10 mouse cellular contexts compared by ENCODE assay signal in the genomic region with DNA sequence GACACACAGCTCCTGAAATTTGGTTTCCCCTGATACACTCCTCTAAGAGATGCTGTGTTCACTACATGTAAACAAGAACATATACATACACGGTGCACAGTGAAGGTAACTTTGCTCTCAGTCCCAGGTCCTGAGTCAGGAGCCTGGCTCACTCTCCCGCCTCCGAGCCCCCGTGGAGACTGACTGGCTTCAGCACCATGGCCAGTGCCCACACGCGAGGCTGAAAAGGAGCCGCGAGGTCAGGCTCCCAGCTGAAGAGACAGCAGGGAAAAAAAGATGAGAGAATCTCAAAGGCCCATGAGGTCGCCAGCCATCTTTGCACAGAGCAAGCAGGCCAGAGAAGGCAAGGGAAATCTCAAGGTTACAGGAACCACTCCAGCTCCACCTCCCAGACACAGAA. TPM values are rescaled to one million over a fixed set of nuclear protein-coding genes. Genes with fewer than 3 reads are reported as not detected.
DNase-seq lines count a peak whose midpoint lies in the region; ATAC-seq and TF ChIP-seq lines count a peak whose summit lies in the region.
"Had no signal": no experiment of that assay in that cellular context is flagged by ENCODE, and none has a peak within 500 bp of the region (broad histone marks: within the 10 kb centered on the region; RNA-seq: fewer than 3 reads in every experiment).

No protein-coding gene starts in this region.

- no peak for TF ChIP-seq CTCF in intestine, postnatal 0 days (IDR thresholded peaks at IDR 0.05; ENCODE audit: low read depth)
- no peak for TF ChIP-seq CTCF in G1E (IDR thresholded peaks at IDR 0.05; ENCODE audit: low read depth, low read length)

- H3K4me2 ChIP-seq in intestine, embryonic 14.5 days (ENCODE audit: low read length), result no peak overlapping the region
- H3K4me2 ChIP-seq in intestine, postnatal 0 days (replicated peaks; ENCODE audit: low read depth), result no peak overlapping the region; the same call in 1 of the 2 replicates
- no peak overlapping the region for H3K4me2 ChIP-seq in liver, embryonic 11.5 days
- H3K4me2 ChIP-seq in midbrain, embryonic 15.5 days, result no peak overlapping the region
- H3K4me2 ChIP-seq: liver, embryonic 15.5 days had no signal

- WGBS in intestine, embryonic 14.5 days, result 3% methylated on average over 9 of the region's 9 CpGs
- WGBS in intestine, postnatal 0 days, result 2% methylated on average over 9 of the region's 9 CpGs
- 6% methylated on average over 9 of the region's 9 CpGs for WGBS in liver, embryonic 11.5 days
- 12% methylated on average over 9 of the region's 9 CpGs for WGBS in midbrain, embryonic 15.5 days

- H3K4me3 ChIP-seq in intestine, embryonic 14.5 days (ENCODE audit: low read depth, low read length), result no peak overlapping the region
- H3K4me3 ChIP-seq in intestine, postnatal 0 days (ENCODE audit: low read depth, low read length), result no peak overlapping the region
- H3K4me3 ChIP-seq in G1E (ENCODE audit: low read depth, low read length), result no peak overlapping the region
- no peak overlapping the region for H3K4me3 ChIP-seq in liver, embryonic 11.5 days (ENCODE audit: low read depth, low read length)
- no peak overlapping the region for H3K4me3 ChIP-seq in midbrain, embryonic 15.5 days
- H3K4me3 ChIP-seq: liver, embryonic 15.5 days had no signal

- no peak for ATAC-seq in intestine, embryonic 14.5 days (replicated peaks; ENCODE audit: low FRiP score, low TSS enrichment, low read depth)
- no peak for ATAC-seq in intestine, postnatal 0 days
- no peak for ATAC-seq in G1E (ENCODE audit: extremely low read depth, insufficient number of reproducible peaks, low FRiP score, poor library complexity, severe bottlenecking)
- no peak for ATAC-seq in liver, embryonic 11.5 days (replicated peaks; ENCODE audit: low FRiP score)
- no peak for ATAC-seq in cerebellum, adult (ENCODE audit: insufficient number of reproducible peaks, low FRiP score, low TSS enrichment)
- no peak for ATAC-seq in midbrain, embryonic 15.5 days (replicated peaks)

- H3K9me3 ChIP-seq in intestine, embryonic 14.5 days (ENCODE audit: control insufficient read depth, low read length), result no peaks in the 10 kb centered on the region
- H3K9me3 ChIP-seq in intestine, postnatal 0 days (ENCODE audit: control insufficient read depth), result no peaks in the 10 kb centered on the region
- no peaks in the 10 kb centered on the region for H3K9me3 ChIP-seq in G1E (replicated peaks)
- H3K9me3 ChIP-seq in liver, embryonic 11.5 days (ENCODE audit: control insufficient read depth, low read length), result no peaks in the 10 kb centered on the region
- no peaks in the 10 kb centered on the region for H3K9me3 ChIP-seq in midbrain, embryonic 15.5 days
- H3K9me3 ChIP-seq: liver, embryonic 15.5 days had no signal

- no peak overlapping the region for H3K9ac ChIP-seq in intestine, embryonic 14.5 days (ENCODE audit: low read length)
- no peak overlapping the region for H3K9ac ChIP-seq in intestine, postnatal 0 days (ENCODE audit: low read depth, low read length)
- no peak overlapping the region for H3K9ac ChIP-seq in liver, embryonic 11.5 days (ENCODE audit: low read depth, low read length)
- no peak overlapping the region for H3K9ac ChIP-seq in midbrain, embryonic 15.5 days
- H3K9ac ChIP-seq: liver, embryonic 15.5 days had no signal

- H3K27me3 ChIP-seq in intestine, embryonic 14.5 days (replicated peaks; ENCODE audit: control insufficient read depth, insufficient read depth, low read length), result no peaks in the 10 kb centered on the region
- H3K27me3 ChIP-seq in intestine, postnatal 0 days (replicated peaks; ENCODE audit: control insufficient read depth, insufficient read depth, low read length), result no peaks in the 10 kb centered on the region
- peaks cover 2% of the 10 kb centered on the region; the same call in 1 of the 2 replicates for H3K27me3 ChIP-seq in G1E (ENCODE audit: insufficient read depth, low read length)
- H3K27me3 ChIP-seq in liver, embryonic 11.5 days (replicated peaks; ENCODE audit: control insufficient read depth, insufficient read depth, low read length), result peaks cover 7% of the 10 kb centered on the region
- 0 out of 2 replicates have a peak, but pooled peaks cover 2% of the 10 kb centered on the region for H3K27me3 ChIP-seq in midbrain, embryonic 15.5 days (replicated peaks)

- DNase-seq in intestine, embryonic 14.5 days (ENCODE audit: low spot score), result peak; percentile 85
- peak; percentile 28 for DNase-seq in G1E (ENCODE audit: low spot score)
- peak; percentile 71 to 78 for DNase-seq in adrenal gland, postnatal 36 days
- DNase-seq in liver, embryonic 11.5 days (ENCODE audit: low spot score), result peak; percentile 66
- no peak for DNase-seq in right cerebral cortex, adult 2 months (ENCODE audit: low spot score in 2 of 2)

- H3K27ac ChIP-seq in intestine, embryonic 14.5 days (ENCODE audit: low read depth), result no peak overlapping the region
- no peak overlapping the region for H3K27ac ChIP-seq in intestine, postnatal 0 days (ENCODE audit: low read depth, low read length)
- H3K27ac ChIP-seq in liver, embryonic 11.5 days (ENCODE audit: low read depth, low read length), result no peak overlapping the region
- no peak overlapping the region for H3K27ac ChIP-seq in midbrain, embryonic 15.5 days
- H3K27ac ChIP-seq: liver, embryonic 15.5 days had no signal

- H3K36me3 ChIP-seq in intestine, embryonic 14.5 days (ENCODE audit: control insufficient read depth, insufficient read depth, low read length), result no peaks in the 10 kb centered on the region
- H3K36me3 ChIP-seq in intestine, postnatal 0 days (ENCODE audit: control insufficient read depth, insufficient read depth), result no peaks in the 10 kb centered on the region
- no peaks in the 10 kb centered on the region for H3K36me3 ChIP-seq in G1E (replicated peaks)
- no peaks in the 10 kb centered on the region for H3K36me3 ChIP-seq in liver, embryonic 11.5 days (ENCODE audit: control insufficient read depth, insufficient read depth, low read length)
- H3K36me3 ChIP-seq in midbrain, embryonic 15.5 days (replicated peaks), result no peaks in the 10 kb centered on the region
- H3K36me3 ChIP-seq: liver, embryonic 15.5 days had no signal

- H3K4me1 ChIP-seq in intestine, embryonic 14.5 days (replicated peaks; ENCODE audit: control insufficient read depth, insufficient read depth, low read length), result no peaks in the 10 kb centered on the region
- H3K4me1 ChIP-seq in intestine, postnatal 0 days (replicated peaks; ENCODE audit: control insufficient read depth, insufficient read depth, low read length), result no peaks in the 10 kb centered on the region
- no peaks in the 10 kb centered on the region for H3K4me1 ChIP-seq in G1E (ENCODE audit: insufficient read depth, low read depth, low read length)
- H3K4me1 ChIP-seq in liver, embryonic 11.5 days (replicated peaks; ENCODE audit: control insufficient read depth, insufficient read depth, low read length), result no peaks in the 10 kb centered on the region
- peaks cover 5% of the 10 kb centered on the region; the same call in 1 of the 2 replicates for H3K4me1 ChIP-seq in midbrain, embryonic 15.5 days
- H3K4me1 ChIP-seq: liver, embryonic 15.5 days had no signal

RNA-seq across cellular contexts. Expression of a gene that starts 22.7 kb away (rescaled TPM):
- polyA plus RNA-seq in intestine, embryonic 14.5 days (2014; fragmentation: Nextera tagmentation; extraction: Ambion mirVana), result not detected in 2 replicates
- polyA plus RNA-seq in intestine, postnatal 0 days (2015; fragmentation: Nextera tagmentation; extraction: Ambion mirVana), result not detected in 2 replicates
- total RNA-seq in G1E (2014; fragmentation: Nextera tagmentation), result not detected in 2 replicates
- total RNA-seq in G1E (2017), result 0.27 TPM in 1 of 2 replicates, not detected in the other
- not detected in 2 replicates for polyA plus RNA-seq in G1E (2012)
- total RNA-seq in adrenal gland, postnatal 36 days (2021), result not detected
- polyA plus RNA-seq in liver, embryonic 11.5 days (2014; fragmentation: Nextera tagmentation; extraction: Ambion mirVana), result not detected in 2 replicates
- polyA plus RNA-seq in midbrain, embryonic 15.5 days (2015; fragmentation: Nextera tagmentation; extraction: Ambion mirVana), result 0.98 and 1.3 TPM in 2 replicates
- polyA plus RNA-seq: liver, embryonic 15.5 days; spleen, adult 2 months had no signal

RNA-seq across cellular contexts. Expression of a gene that starts 23.3 kb away (rescaled TPM):
- 0.17 and 0.27 TPM in 2 replicates for polyA plus RNA-seq in intestine, embryonic 14.5 days (2014; fragmentation: Nextera tagmentation; extraction: Ambion mirVana)
- polyA plus RNA-seq in intestine, postnatal 0 days (2015; fragmentation: Nextera tagmentation; extraction: Ambion mirVana), result 0.08 TPM in 1 of 2 replicates, not detected in the other
- not detected in 2 replicates for total RNA-seq in G1E (2014; fragmentation: Nextera tagmentation)
- 0.05 TPM in 1 of 2 replicates, not detected in the other for total RNA-seq in G1E (2017)
- polyA plus RNA-seq in G1E (2012), result not detected in 2 replicates
- total RNA-seq in adrenal gland, postnatal 36 days (2021), result under 1 TPM in 1 of 2 experiments, not detected in 1; 0.10 TPM
- 0.16 and 0.21 TPM in 2 replicates for polyA plus RNA-seq in liver, embryonic 11.5 days (2014; fragmentation: Nextera tagmentation; extraction: Ambion mirVana)
- polyA plus RNA-seq in midbrain, embryonic 15.5 days (2015; fragmentation: Nextera tagmentation; extraction: Ambion mirVana), result 16.8 and 22.6 TPM in 2 replicates
- polyA plus RNA-seq: liver, embryonic 15.5 days had no signal

Comparison
In these comparisons a context has a peak if more than half of its experiments do, and no peak if none do; other contexts are left out.
1. DNase-seq: peak in intestine, embryonic 14.5 days (single experiment), G1E (single experiment), adrenal gland, postnatal 36 days (2 of 2) and liver, embryonic 11.5 days (single experiment); none in right cerebral cortex, adult 2 months (0 of 2).
2. RNA of a gene that starts 23.3 kb away (polyA plus RNA-seq): 16.8 to 22.6 TPM in midbrain, embryonic 15.5 days; 0.17 to 0.27 TPM in intestine, embryonic 14.5 days, 0.16 to 0.21 TPM in liver, embryonic 11.5 days, 0.08 TPM in intestine, postnatal 0 days and not detected in G1E; every median in the first group is over 10 times any median in the second.